Mouse (Mus musculus): Measurements from ENCODE around the gene Btbd11. TPM values are rescaled to one million over a fixed set of nuclear protein-coding genes. Genes with fewer than 3 reads are reported as not detected.
A peak's percentile ranks its signal among the peaks of the same experiment; 100 is the strongest.

Btbd11 gene
- polyA plus RNA-seq, 1 experiment from 2014 or later: 0.39 TPM

DNA sequence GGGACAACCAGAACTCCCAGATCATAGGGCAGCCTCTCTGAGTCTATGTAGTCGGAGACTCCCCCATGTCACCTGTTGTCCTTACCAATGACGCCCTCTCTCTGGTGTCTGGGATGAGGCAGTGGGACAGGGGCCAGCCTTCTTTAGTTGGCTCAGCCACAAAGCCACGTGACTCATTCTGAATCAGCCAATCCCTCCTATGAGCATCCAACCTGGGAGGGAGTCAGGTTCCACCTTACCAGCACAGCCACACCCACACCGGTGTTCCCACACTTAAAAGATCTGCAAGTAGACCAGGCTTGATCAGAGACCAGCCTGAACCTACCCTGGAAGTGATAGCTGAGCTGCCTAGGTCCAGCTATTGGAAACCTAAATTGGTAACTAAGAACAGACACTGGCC is 141.1 kb downstream of the Btbd11 start:
- 63% methylated on average over 4 of the region's 4 CpGs for WGBS
- Histone ChIP-seq H3K36me3 (ENCODE audit: control insufficient read depth, insufficient read depth) (no peaks in the 10 kb centered on the region), H3K27me3 (replicated peaks; ENCODE audit: control insufficient read depth, insufficient read depth, low read length) (no peaks in the 10 kb centered on the region), H3K9ac (ENCODE audit: low read depth, low read length) (no peak overlapping the region), H3K4me2 (replicated peaks; ENCODE audit: low read depth) (no peak overlapping the region), H3K9me3 (ENCODE audit: control insufficient read depth) (no peaks in the 10 kb centered on the region), H3K27ac (ENCODE audit: low read depth, low read length) (no peak overlapping the region), H3K4me3 (ENCODE audit: low read depth, low read length) (no peak overlapping the region), H3K4me1 (replicated peaks; ENCODE audit: control insufficient read depth, insufficient read depth, low read length) (no peaks in the 10 kb centered on the region)
- no peak for ATAC-seq
- TF ChIP-seq CTCF (IDR thresholded peaks at IDR 0.05; ENCODE audit: low read depth): no peak

DNA sequence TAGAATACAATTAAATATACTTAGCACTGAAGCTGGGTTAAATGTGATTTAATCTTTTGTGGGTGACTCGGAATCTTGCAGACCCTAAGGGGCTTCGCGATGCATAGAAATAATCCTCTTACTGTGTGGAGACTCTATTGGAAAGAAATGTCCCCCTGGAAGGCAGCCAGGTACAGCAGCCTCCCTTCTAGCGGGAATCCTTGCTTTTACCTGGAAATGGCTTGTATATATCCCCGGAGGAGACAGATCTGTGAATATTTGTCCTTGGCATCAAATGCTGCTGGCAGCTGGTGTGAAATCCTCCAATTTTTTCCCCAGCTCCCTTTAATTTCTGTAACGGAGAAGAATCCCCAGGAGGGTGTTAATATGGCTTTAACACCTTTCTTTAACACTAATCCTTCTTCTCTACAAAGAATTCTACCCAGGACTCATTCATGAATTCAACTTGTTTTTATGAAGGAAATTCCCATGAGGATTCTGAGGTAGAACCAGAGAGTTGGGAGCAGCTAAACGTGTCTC is 146.6 kb downstream of the Btbd11 start:
- ATAC-seq: no peak
- Histone ChIP-seq H3K27me3 (replicated peaks; ENCODE audit: control insufficient read depth, insufficient read depth, low read length) (no peaks in the 10 kb centered on the region), H3K9ac (ENCODE audit: low read depth, low read length) (no peak overlapping the region), H3K9me3 (ENCODE audit: control insufficient read depth) (no peaks in the 10 kb centered on the region), H3K4me2 (replicated peaks; ENCODE audit: low read depth) (no peak overlapping the region), H3K27ac (ENCODE audit: low read depth, low read length) (no peak overlapping the region), H3K4me1 (replicated peaks; ENCODE audit: control insufficient read depth, insufficient read depth, low read length) (no peaks in the 10 kb centered on the region), H3K4me3 (ENCODE audit: low read depth, low read length) (no peak overlapping the region), H3K36me3 (ENCODE audit: control insufficient read depth, insufficient read depth) (no peaks in the 10 kb centered on the region)
- no peak for TF ChIP-seq CTCF (IDR thresholded peaks at IDR 0.05; ENCODE audit: low read depth)
- 49% methylated on average over 7 of the region's 7 CpGs for WGBS

DNA sequence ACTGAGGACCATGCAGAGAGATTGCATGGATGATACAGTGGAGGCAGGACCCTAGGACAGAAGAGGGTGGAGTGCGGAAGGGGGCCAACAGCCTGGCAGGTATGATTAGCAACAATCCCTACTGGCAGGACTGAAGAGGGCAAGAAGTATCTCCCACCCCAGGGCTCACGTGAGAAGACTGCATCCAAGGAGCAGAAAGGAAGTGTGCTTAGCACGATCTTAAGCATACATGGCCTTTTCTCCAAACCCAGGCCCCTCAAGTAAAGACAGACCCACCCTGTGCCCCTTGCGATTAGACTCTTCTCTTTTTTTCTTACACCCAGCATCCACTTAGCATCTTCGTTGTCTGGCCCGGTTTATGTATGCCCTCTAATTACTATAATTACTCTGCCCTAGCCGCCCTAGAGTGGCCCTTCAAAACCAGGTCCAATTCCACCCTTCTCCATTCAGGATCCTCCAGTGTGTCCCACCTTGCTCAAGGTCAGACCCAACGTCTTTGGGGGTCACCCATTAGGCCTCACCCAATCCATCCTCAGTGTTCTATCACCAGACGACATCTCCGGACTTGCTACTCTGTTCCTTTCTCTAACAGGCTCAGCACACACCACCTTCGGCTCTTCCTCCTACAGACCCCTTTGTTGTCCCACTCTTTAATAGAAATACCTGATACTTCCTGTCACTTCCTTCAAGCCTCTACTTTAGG is 151.6 kb downstream of the Btbd11 start:
- no peak for TF ChIP-seq CTCF (IDR thresholded peaks at IDR 0.05; ENCODE audit: low read depth)
- ATAC-seq: no peak
- H3K27ac ChIP-seq (ENCODE audit: low read depth, low read length): no peak overlapping the region
- H3K4me3 ChIP-seq (ENCODE audit: low read depth, low read length): no peak overlapping the region
- no peaks in the 10 kb centered on the region for H3K4me1 ChIP-seq (replicated peaks; ENCODE audit: control insufficient read depth, insufficient read depth, low read length)
- 90% methylated on average over 11 of the region's 11 CpGs for WGBS
- H3K9ac ChIP-seq (ENCODE audit: low read depth, low read length): no peak overlapping the region
- H3K4me2 ChIP-seq (replicated peaks; ENCODE audit: low read depth): no peak overlapping the region
- no peaks in the 10 kb centered on the region for H3K9me3 ChIP-seq (ENCODE audit: control insufficient read depth)
- no peaks in the 10 kb centered on the region for H3K27me3 ChIP-seq (replicated peaks; ENCODE audit: control insufficient read depth, insufficient read depth, low read length)
- no peaks in the 10 kb centered on the region for H3K36me3 ChIP-seq (ENCODE audit: control insufficient read depth, insufficient read depth)

DNA sequence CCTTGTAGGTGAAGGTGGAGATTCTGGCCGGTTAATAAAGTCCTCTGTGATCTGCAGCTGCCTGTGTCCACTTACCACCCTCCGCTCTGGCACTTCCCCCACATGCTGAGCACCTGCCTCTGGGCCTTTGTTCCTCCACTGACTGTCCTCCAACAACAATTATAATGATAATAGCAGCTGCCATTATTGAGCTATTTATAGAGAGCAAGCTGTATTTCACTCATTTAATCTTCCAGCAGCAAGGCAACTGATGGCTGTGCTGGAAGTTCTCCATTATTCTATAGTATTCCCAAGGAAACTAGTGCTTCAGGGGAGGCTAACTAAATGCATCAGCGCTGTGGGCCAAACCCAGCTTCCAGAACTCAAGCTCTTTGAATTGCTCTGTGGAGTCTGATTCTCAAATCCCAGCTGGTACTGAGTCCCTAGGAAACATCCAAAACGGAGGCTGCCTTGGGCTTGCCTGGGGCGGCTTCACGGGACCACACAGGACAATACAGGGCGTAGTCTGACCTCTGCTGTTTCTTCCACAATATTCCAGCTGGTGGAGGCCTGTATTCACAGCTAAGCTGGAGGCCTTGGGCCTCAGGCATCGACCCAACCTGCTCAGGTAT is 153.0 kb downstream of the Btbd11 start:
- WGBS: 46% methylated on average over 8 of the region's 8 CpGs
- ATAC-seq: no peak
- H3K36me3 ChIP-seq (ENCODE audit: control insufficient read depth, insufficient read depth): no peaks in the 10 kb centered on the region

GRCm38 (mm10) chr10:85540311-85541093 is 153.9 kb downstream of the Btbd11 start:
- TF ChIP-seq CTCF (IDR thresholded peaks at IDR 0.05; ENCODE audit: low read depth): no peak

More for the DNA sequence above, 153.0 kb downstream of the Btbd11 start:
- Histone ChIP-seq H3K4me1 (replicated peaks; ENCODE audit: control insufficient read depth, insufficient read depth, low read length) (no peaks in the 10 kb centered on the region), H3K4me2 (replicated peaks; ENCODE audit: low read depth) (no peak overlapping the region), H3K9me3 (ENCODE audit: control insufficient read depth) (no peaks in the 10 kb centered on the region), H3K27ac (ENCODE audit: low read depth, low read length) (no peak overlapping the region), H3K27me3 (replicated peaks; ENCODE audit: control insufficient read depth, insufficient read depth, low read length) (no peaks in the 10 kb centered on the region), H3K4me3 (ENCODE audit: low read depth, low read length) (no peak overlapping the region), H3K9ac (ENCODE audit: low read depth, low read length) (no peak overlapping the region)
- peak; percentile 35 for TF ChIP-seq CTCF (IDR thresholded peaks at IDR 0.05; ENCODE audit: low read depth)

GRCm38 (mm10) chr10:85541481-85541880 is 154.9 kb downstream of the Btbd11 start:
- H3K36me3 ChIP-seq (ENCODE audit: control insufficient read depth, insufficient read depth): no peaks in the 10 kb centered on the region
- H3K4me3 ChIP-seq (ENCODE audit: low read depth, low read length): no peak overlapping the region
- no peak overlapping the region for H3K4me2 ChIP-seq (replicated peaks; ENCODE audit: low read depth)
- TF ChIP-seq CTCF (IDR thresholded peaks at IDR 0.05; ENCODE audit: low read depth): no peak
- no peaks in the 10 kb centered on the region for H3K27me3 ChIP-seq (replicated peaks; ENCODE audit: control insufficient read depth, insufficient read depth, low read length)
- WGBS: 66% methylated on average over 3 of the region's 3 CpGs
- H3K27ac ChIP-seq (ENCODE audit: low read depth, low read length): no peak overlapping the region
- no peaks in the 10 kb centered on the region for H3K4me1 ChIP-seq (replicated peaks; ENCODE audit: control insufficient read depth, insufficient read depth, low read length)
- no peak for ATAC-seq
- no peaks in the 10 kb centered on the region for H3K9me3 ChIP-seq (ENCODE audit: control insufficient read depth)
- no peak overlapping the region for H3K9ac ChIP-seq (ENCODE audit: low read depth, low read length)

More at GRCm38 (mm10) chr10:85540311-85541093, 153.9 kb downstream of the Btbd11 start:
- Histone ChIP-seq H3K27me3 (replicated peaks; ENCODE audit: control insufficient read depth, insufficient read depth, low read length) (no peaks in the 10 kb centered on the region), H3K9ac (ENCODE audit: low read depth, low read length) (no peak overlapping the region), H3K4me2 (replicated peaks; ENCODE audit: low read depth) (no peak overlapping the region), H3K4me3 (ENCODE audit: low read depth, low read length) (no peak overlapping the region), H3K36me3 (ENCODE audit: control insufficient read depth, insufficient read depth) (no peaks in the 10 kb centered on the region), H3K27ac (ENCODE audit: low read depth, low read length) (no peak overlapping the region), H3K4me1 (replicated peaks; ENCODE audit: control insufficient read depth, insufficient read depth, low read length) (no peaks in the 10 kb centered on the region), H3K9me3 (ENCODE audit: control insufficient read depth) (no peaks in the 10 kb centered on the region)
- WGBS: 90% methylated on average over 13 of the region's 13 CpGs
- ATAC-seq: no peak
